Mouse (Mus musculus): Measurements from ENCODE around the gene Gm17651.

- TF ChIP-seq CTCF (IDR thresholded peaks at IDR 0.05; ENCODE audit: low read depth) (no peak), EP300 (IDR thresholded peaks at IDR 0.05; ENCODE audit: low read depth) (no peak)
These were observed 32.1 kb upstream of the Gm17651 start for GRCm38 (mm10) chr3:97706561-97706960.
